Mouse (Mus musculus): ENCODE measurements around the gene Yjefn3.

Yjefn3 gene

DNA sequence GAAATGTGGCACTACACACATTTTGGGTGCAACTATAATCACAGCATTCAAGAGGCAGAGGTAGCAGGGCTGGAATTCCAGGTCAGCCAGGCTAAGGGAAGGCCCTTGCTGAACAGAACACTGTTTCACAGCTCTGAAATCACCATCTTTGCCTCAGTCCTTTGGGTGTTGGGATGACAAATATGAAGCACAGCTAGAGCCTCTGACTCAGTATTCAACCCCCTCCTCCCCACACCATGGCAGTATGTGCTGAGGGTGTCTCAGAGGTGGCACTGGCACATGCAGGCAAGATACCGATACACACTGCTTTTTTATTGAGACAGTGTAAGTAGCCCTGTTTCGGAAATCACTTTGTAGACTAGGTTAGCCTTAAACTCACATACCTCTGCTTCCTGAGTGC lies 3.7 kb upstream of the Yjefn3 start:
- DNase-seq = no peak

DNA sequence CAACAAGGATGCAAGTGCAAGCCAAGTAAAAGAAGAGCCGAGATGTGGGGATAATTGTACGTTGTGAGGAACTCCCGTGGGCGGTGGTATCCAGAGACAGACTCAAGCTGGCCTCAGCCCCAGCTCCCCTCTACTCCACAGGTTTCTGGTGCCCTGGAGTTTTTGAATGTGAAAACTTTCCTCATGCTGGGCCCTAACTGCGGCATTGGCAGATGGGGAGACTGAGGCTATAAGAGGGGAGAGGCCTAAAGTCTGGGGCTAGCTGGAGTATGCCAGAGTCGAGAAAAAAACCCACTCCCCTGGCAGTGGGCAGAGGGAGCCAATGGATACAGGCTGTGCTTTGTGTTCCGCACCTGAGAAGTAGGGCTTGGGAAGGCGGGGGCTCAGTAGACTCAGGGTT lies 1.6 kb upstream of the Yjefn3 start:
- no peak for DNase-seq

DNA sequence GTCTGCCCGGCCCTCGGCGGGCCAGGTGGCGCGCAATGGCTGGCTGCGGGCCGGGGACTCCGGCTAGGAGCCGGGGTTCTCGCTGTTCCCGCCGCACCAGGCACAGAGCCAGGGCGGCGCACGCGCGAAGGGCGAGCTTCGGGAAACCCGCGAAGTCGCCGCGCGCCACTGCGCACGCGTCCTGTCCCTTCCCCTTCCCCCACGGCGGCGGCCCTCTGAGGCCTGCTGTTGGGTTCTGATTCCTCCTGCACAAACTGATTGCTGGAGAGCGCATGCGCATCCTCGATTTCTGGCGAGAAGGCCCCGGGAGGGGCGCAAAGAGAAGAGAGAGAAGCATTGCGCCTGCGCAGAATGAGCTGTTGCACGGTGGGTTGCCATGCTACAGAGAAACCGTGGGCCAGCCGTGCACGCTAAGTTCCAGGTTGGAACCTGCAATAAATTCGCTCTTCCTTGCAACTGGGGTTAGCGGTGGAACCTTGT lies 591 bp upstream of the Yjefn3 start:
- DNase-seq = peak; percentile 99

DNA sequence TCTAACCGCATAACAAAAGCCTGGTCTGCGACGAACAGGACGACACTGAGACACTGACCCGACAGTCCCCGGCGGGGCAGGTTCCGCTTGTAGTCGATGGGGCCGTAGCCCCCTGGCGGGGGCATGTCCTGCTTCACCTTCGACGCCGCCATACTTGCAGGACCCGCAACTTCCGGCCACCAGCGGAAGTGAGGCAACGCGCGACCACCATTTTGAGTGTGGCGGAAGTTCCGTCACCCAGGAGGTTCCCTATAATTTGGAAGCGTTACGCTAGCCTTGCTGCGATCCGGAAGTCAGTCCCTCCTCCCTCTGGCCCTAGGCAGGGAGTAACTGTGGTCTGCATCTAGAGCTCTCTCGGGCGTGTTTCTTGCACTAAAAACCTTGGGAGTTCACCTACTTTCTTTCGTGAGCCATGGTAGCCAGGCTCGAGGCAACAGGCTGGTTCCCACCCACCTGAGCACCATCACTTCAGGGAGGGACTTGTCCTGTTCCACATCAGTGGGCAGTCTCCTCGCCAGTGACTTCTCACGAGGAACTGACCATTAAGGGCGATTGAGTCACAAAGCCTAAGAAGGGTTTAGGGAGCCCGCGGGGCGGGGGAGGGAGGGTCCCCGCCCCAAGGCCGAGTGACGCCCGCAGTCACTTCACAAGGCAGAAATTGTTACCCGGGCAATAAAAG lies 889 bp downstream of the Yjefn3 start:
- peak; percentile 97 to 98 for DNase-seq

DNA sequence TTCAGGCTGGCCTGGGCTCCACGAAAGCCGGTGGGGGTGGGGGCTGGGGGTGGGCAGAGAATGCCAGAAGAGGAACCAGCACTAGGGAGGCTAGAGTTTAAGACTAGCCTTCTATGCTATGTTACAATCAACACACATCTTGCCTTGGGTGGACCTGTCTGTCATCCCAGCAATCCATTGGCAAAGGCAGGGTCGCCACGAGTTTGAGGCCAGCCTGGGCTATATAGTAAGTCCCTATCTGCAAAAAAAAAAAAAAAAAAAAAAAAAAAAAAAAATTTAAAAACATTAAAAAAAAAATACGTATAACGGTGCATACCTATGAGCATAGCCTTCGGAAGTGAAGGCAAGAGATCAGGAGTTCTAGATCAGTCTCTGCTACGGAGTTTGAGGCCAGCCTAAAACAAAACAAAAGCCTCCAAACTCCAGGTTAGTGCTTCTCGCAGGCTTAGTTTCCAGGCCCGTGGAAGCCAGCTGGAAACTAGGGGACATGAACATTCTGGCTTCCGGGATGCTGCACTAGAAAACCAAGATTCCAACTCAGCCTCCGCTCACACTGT lies 1.5 kb downstream of the Yjefn3 start:
- DNase-seq = no peak

DNA sequence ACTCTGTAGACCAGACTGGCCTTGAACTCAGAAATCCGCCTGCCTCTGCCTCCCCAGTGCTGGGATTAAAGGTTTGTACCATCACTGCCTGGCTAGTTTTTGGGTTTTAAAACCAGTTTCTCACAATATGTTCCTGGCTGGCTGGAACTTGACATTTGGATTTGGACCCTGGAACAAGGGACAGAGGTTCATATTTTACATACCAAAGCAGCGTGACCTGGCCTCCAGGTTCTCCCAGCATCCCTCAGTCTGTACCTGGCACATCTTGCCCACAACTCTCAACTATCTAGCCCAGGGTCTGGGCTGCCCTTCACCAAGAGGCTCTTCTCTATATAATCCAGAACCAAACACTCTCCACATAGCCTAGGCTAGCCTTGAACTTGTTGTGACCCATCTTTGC lies 2.6 kb downstream of the Yjefn3 start:
- no peak for DNase-seq

DNA sequence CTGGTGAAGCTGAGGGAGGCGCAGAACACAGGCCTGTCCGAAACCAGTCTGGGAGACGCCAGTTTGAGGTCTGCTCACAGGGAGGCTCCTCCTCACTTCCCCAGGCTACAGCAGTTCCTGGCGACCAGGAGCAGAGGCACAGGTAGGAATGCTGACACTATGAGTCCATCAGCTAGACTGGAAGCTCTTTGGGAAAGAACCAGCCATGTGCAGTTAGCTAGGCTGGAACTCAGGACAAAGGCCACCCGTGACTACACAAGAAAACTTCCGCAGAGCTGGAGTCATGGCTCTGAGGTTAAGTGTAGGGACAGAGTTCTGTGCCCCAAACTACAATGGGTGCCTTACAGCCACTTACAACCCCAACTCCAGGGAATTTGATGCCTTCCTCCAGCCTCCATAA lies 4.7 kb downstream of the Yjefn3 start:
- DNase-seq = no peak

DNA sequence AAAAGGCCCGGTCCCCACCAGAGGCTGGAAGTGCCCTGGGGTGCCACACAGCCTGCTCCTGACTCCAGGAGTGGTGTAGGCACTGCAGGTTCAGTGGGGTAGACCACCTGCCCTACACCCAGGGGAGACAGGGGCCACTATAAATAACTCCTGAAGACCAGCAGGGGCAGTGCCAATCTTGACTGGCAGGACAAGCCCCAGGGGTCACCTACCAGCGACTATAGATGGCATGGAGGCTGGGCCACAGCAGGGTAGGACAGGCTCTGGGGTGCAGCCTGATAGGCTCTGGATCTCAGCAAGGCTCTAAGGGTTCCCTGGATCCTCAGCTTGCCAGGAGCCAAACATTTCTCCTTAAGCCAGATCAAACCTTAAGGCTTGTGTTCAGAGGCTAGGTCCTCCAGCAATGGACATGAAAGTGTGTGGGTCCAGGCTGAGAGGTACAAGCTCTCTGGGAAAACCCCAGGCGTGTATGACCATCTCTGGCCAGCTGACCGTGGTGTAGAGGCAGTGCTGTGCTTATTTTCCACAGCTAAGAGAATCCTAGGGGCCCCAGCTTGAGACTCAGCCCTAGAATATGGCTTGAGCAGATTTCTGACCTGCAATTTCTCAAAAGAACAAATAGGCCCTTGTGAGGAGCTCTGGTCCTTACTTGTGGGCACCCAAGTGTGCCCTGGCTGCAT lies 6.6 kb downstream of the Yjefn3 start:
- DNase-seq = no peak

DNA sequence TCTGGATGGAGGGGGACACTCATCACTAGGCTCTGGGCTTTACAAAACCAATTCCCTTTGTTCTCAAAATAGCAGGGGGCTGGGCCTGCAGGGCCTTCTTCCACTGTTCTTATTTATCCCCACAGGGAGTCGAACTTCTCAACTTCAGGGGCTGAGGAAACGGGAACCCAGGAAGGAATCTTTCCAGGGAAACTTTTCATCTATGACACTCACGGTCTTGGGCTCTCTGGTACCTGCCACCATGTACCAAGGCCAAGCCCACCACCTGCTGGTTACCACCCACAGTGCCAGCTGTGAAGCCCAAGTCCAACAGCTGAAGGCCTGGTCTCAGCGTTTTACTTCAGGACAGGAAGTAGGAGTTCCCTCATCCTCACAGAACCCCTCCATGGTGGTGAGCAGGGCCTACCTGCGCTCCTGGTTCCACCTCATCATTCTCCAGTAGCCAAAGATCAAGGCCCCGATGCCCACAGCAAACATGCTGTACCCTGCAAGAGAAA lies 7.6 kb downstream of the Yjefn3 start:
- no peak for DNase-seq

DNA sequence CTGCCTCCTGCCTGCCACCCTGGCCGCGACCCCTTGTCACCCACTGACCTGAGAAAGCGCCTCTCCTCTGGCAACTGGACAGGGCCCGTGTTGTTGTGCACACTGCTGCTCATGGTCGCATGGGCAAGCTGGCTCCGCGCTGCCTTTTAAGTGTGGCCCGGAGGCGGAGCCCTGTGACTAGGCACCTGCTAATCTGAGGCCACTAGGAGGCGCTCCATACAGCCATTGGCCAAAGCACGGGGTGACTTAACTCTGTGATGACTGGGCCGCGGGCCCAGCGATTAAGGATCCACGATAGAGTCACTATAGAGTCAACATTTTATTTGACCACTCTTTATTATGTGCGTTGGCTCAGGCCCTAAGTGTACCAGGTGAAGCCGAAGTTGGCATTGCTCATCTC lies 8.6 kb downstream of the Yjefn3 start:
- peak; percentile 30 to 62 for DNase-seq

DNA sequence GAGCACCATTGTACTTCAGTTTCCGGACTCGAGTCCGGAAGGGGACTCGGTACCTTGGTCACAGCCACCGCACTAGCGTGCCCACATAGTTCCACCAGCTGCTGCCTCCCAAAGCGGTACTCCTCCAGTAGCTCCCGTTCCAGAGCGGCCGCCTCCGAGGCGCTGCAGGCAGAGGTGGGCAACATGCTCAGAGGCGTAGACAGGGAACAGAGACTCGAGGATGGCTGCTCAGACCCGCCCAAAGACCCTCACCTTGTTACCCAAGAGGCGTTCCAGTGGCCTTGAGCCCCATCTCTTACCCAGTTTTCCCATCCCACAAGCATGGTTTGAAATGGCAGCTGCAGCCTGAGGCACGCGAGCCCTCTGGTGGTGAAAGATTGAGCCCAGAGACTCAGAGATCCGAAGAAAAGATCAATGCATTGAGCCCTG lies 11.7 kb downstream of the Yjefn3 start:
- DNase-seq = peak; percentile 15 to 21

DNA sequence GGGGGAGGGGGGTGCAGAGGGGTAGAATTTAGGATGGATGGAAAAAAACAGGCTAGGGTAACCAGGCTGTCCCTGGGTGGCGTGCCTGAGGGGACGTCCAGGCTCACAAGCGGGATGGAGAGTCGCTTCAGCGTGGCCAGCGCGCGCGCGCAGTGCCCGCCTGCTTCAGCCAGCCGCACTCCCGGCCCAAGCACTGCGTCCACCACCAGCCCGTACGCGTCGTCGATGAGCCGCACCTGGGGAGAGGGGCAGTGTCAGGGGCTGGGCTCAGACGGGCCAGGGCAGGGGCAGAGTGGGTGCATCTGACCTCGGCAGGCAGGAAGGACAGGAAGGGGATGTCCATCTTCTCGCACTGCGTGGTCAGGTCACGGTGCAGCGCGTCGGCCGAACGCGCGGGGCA lies 13.6 kb downstream of the Yjefn3 start:
- no peak for DNase-seq

DNA sequence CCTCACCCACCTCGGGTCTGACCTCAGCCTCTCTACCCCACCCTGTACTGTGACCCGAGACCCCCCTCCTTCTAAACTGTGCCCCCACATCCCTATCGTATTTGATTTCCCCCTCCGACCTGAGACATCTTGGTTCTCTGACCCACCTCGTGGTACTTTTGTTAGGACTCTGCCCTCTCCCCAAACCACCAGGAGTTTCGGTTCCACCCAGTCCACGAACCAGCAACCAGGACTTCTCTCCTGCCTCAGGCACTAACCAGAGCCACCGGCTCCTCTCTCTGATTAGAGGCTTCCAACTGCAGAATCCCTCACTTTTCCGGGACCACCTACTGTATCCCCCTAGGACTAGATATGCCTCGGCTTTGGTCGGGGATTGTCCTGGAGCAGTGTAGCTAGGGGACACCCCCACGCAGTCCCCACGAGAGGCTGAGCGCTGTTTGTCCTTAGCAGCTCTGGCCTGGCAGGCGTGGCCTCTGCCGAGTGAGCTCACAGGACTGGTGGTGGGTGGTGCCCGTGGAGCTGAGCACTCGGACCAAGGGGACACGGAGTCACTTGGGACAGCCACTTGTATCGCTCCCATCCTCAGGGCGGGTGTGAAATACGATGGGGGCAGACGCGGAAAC lies 14.2 kb downstream of the Yjefn3 start:
- peak; percentile 21 to 36 for DNase-seq

DNA sequence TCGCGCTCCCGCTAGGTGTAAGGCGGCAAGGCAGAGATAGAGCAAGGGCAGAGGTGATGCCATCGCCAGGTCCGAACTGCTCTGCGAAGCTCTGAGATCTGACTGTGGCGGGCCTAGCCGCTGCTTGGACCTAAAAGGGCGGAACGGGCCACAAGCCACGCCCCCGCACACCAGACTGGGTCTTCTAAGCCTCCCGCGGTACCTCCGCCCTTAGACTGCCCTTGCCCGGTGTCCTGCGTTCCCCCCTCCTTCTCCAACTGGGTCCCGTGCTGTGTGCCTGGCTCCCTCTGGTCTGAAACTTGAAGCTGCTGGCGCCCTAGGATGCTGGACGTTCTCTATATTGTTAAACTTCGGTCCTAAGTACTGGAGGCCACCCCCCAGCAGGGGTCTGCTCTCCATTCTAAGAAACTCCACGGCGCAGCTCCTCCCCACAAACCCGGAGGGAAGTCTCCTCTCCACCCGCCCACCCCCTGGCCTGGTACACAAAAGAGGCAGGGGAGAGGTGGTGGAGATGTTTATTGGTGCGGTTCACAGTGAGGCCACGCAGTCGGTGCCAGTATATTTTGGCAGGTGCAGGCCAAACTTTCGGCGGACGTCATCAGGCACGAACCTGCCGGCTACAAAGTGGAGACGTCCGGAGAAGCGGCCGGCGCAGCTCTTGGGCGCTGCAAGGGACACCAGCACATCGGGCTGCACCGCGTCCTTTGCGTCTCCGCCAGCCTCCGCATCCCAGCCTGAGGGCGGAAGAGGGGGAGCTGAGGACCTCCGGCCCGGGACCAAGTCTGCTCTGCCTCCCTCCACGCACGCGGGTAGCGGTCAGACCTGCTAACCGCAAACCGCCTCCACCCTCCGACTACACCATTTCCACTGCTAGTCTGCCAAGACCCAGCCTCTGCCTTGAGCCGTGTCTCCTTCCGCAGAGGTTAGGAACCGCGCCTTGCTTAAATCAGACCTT lies 14.9 kb downstream of the Yjefn3 start, which contains the start of gene Cilp2:
Gene Cilp2 (minus strand): TSS at position 399 of the 955 bp plus-strand sequence.
- peak; percentile 34 to 48 for DNase-seq

DNA sequence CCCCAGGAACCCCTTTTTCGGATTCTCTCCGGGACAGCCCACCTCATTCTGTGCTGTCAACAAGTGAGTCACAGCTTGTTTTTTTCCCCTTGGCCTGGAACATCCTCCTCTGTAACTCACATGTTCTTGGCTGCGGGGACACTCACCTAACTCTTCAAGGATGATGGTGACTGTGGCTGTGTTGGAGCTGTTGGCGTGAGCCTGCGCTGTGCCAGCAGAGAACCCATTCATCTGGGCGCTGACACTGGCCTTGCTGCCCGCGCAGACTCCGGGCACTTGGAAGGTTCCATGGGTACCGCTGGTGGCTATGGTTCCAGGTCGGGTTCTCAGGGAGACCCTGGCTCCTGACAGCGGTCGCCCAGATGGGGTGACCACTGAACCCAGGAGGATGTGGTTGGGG lies 18.4 kb downstream of the Yjefn3 start:
- DNase-seq = no peak

DNA sequence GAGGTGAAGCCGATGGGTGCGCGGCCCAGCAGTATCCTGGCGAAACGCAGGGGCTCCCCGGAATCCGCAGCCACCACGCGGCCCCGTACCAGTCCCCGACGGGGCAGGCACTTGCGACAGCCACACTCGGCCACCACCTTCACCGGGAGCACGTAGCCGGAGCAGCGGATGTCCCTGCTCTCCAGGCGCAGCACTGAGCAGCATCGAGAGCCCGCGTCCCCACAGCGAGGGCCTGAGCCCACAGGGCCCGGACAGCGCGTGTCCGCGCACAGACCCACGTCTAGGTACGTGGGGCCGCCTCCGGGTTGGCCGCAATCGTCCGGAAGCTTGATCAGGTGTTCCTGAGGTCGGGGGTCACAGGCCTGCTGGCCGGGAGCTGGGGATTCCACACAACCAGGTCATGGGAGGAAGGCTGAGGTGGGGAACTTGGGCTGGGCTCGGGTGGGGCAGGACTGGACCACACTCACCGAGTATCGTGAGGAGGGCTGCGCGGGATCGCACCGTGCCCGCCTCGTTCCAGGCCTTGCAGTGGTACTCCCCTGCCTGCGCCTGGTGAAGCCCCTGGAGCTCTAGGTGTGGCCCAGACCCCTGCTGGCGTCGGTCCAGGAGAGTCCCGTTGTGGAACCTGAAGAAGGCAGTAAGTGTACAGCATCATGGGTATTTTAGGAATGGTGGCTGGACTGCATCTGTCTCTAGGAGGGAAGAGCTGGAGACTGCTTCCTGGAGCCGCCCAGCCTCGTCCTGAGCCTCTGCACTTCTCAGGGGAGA lies 19.5 kb downstream of the Yjefn3 start:
- DNase-seq = no peak

DNA sequence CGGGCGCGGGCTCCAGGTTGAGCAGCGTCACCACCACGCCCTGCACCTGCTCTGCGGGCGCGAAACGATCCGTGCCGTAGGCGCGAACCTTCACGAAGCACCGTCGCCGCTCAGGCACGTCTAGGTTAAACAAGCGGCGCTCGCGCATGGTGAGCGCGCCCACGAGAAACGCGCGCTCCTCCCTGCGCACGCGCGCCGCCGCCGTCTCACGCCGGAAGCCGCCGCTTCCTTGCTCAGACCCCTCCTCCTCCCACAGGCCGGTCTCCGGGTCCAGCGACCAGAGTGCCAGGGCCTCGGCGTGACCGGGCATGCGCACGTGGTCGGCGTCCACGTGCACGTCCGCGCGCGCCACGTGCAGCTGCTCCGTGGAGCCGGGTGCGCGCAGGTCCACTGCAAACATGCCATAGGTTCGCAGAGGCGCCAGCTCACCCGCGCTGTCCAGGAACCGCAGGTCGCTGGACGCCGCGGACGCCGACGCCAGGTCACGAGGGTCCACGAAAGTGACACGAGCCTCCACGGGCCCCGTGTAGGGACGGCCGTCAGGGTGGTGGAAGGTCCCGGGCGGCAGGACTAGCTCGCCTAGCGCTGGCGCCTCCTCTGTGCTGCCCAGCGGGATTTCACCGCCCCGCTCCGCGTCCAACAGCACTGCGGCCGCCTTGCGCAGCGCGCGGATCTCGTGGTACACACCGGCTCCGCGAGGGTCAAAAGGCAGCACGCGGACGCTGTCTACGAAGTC lies 20.3 kb downstream of the Yjefn3 start:
- DNase-seq = peak; percentile 43 to 44

DNA sequence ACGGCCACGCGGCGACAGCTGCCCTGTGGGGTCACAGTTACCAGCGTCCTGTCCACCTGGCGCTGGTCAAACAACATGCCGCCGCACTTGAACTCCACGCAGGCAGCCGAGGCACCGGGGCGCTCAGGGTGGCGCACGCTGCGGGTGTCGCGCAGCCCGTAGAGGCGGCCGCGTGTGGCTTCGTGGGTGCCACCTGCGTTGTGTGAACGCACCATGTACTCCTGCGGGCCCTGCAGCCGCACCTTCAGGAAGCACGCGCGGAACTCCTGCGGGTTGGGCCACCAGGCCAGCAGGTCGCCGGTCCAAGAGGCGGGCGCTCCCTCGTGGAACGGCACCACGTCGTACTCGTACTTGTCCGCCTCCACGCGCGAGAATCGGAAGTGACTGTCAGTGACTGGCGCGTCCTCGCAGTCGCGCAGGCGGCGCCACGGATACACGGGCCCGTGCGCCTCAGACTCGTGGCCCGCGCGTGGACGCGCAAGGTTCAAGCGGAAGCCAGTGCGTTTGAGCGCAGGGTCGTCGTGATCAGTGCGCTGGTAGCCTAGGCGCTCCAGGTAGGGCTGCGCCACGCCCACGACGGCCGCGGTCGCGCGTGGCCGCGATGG lies 21.1 kb downstream of the Yjefn3 start:
- DNase-seq = no peak

DNA sequence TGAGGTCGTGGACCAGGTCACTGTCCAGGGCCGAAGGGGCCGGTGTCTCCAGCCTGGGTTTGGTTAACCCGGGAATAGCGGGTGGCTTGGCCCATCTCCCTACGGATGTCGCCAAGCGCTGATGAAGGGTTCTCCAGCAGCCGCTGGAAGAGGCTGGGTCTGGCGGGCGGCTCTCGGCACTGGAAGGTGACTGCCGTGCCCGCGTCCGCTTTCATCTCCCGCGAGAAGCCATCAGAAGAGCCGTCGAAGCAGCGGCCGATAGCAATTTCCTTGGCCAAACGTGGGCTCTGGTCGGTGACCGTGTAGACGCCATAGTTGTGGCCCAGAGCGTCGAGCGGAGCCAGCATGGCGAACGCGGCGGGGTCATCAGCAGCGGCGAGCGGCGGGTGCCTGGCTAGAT lies 21.7 kb downstream of the Yjefn3 start:
- DNase-seq = no peak

DNA sequence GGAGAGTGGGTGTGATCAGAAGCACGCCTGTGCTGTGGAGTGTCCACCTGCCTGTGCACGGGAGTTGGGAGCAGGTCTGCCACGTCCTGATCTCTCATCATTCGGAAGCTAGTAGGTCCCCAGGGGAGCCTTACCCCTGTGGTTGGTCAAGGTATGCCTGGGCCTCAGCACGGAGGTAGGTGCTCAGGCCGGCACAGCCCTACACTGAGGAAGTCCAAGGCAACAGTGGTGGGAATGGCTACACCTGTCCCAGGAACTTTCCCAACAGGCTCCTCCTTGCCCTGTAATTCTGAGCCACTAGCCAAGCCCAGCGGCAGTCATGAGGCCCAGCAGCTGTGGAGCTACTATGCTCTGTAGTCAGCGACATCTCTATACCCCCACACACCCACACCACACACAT lies 22.8 kb downstream of the Yjefn3 start:
- DNase-seq = no peak
